Mouse (Mus musculus) MEL (cell line): ENCODE measurements around the gene Fam131c. TPM values are rescaled to one million over a fixed set of nuclear protein-coding genes. Genes with fewer than 3 reads are reported as not detected.

Experiments
- DNase-seq: peaks from one replicate; pipeline ENCODE4 v3.0.0; 2011; ENCODE audit warnings: low read depth, low spot score
- H3K27ac ChIP-seq: 2 replicates; pipeline ENCODE4 v1.5.1; 2012; ENCODE audit warnings: low read depth, mild to moderate bottlenecking, control low read depth, low read length, moderate library complexity; ENCODE audit not compliant: control insufficient read depth
- H3K27me3 ChIP-seq, 2 experiments: fragments of 150-350 bp in 1 of 2; sonication (generic) in 1 of 2; 2 replicates each; pipeline ENCODE4 v1.6.1; 2012; ENCODE audit warnings: low read length in 2 of 2, mild to moderate bottlenecking in 2 of 2, improper control_type of control experiment in 1 of 2, moderate library complexity in 1 of 2; ENCODE audit not compliant: insufficient read depth in 2 of 2, control insufficient read depth in 1 of 2
- H3K36me3 ChIP-seq, 2 experiments: 2 replicates each; pipeline ENCODE4 v1.6.1; 2012 to 2014; ENCODE audit warnings: low read length in 2 of 2, improper control_type of control experiment in 1 of 2, inconsistent platforms in 1 of 2, mild to moderate bottlenecking in 1 of 2; ENCODE audit not compliant: insufficient read depth in 2 of 2, control insufficient read depth in 1 of 2
- H3K4me1 ChIP-seq, 2 experiments: fragments of 150-350 bp in 1 of 2; sonication (generic) in 1 of 2; 2 replicates each; pipeline ENCODE4 v1.6.1; 2012; ENCODE audit warnings: low read length in 2 of 2, improper control_type of control experiment in 1 of 2, mild to moderate bottlenecking in 1 of 2; ENCODE audit not compliant: insufficient read depth in 2 of 2, control insufficient read depth in 1 of 2
- H3K4me3 ChIP-seq, 2 experiments: fragments of 150-350 bp in 1 of 2; sonication (generic) in 1 of 2; 2 replicates each; pipeline ENCODE4 v1.5.1; 2012; ENCODE audit warnings: low read depth in 2 of 2, low read length in 2 of 2, mild to moderate bottlenecking in 2 of 2, moderate library complexity in 2 of 2, control low read depth in 1 of 2, improper control_type of control experiment in 1 of 2; ENCODE audit not compliant: control insufficient read depth in 1 of 2, insufficient read depth in 1 of 2
- H3K79me2 ChIP-seq: 2 replicates; pipeline ENCODE4 v1.6.1; 2012; ENCODE audit warnings: mild to moderate bottlenecking, low read length, moderate library complexity; ENCODE audit not compliant: control insufficient read depth, poor library complexity, insufficient read depth
- H3K9ac ChIP-seq: 2 replicates; pipeline ENCODE4 v1.6.1; 2012; ENCODE audit warnings: low read depth, mild to moderate bottlenecking, control low read depth, low read length, moderate library complexity; ENCODE audit not compliant: control insufficient read depth, poor library complexity, severe bottlenecking
- H3K9me3 ChIP-seq: fragments of 150-350 bp; sonication (generic); replicated peaks from 2 replicates; pipeline ENCODE4 v1.6.1; 2012; ENCODE audit warnings: mild to moderate bottlenecking, low read length, improper control_type of control experiment, moderate library complexity; ENCODE audit not compliant: insufficient read depth
- CHD2 ChIP-seq: IDR thresholded peaks from 2 replicates; pipeline ENCODE4 v1.6.1; 2011; ENCODE audit warnings: low read length, improper control_type of control experiment
- ELF1 ChIP-seq: IDR thresholded peaks from 2 replicates; pipeline ENCODE4 v1.6.1; 2014; ENCODE audit warnings: low read depth, mild to moderate bottlenecking, inconsistent platforms, low read length, improper control_type of control experiment, moderate library complexity
- EP300 ChIP-seq, 2 experiments: IDR thresholded peaks; 2 replicates each; pipeline ENCODE4 v1.6.1; 2011; ENCODE audit warnings: improper control_type of control experiment in 2 of 2, low read length in 2 of 2, low read depth in 1 of 2, mild to moderate bottlenecking in 1 of 2
- ETS1 ChIP-seq: IDR thresholded peaks from 2 replicates; pipeline ENCODE4 v1.6.1; 2012; ENCODE audit warnings: low read depth, mild to moderate bottlenecking, inconsistent platforms, low read length, improper control_type of control experiment, moderate library complexity
- GABPA ChIP-seq: IDR thresholded peaks from 2 replicates; pipeline ENCODE4 v1.6.1; 2012; ENCODE audit warnings: low read depth, mild to moderate bottlenecking, inconsistent platforms, low read length, improper control_type of control experiment, moderate library complexity
- HCFC1 ChIP-seq: IDR thresholded peaks from 2 replicates; pipeline ENCODE4 v1.6.1; 2012; ENCODE audit warnings: low read depth, mild to moderate bottlenecking, inconsistent platforms, low read length, improper control_type of control experiment, moderate library complexity
- JUND ChIP-seq: IDR thresholded peaks from 2 replicates; pipeline ENCODE4 v1.6.1; 2011; ENCODE audit warnings: low read depth, mild to moderate bottlenecking, improper control_type of control experiment, low read length
- KAT2A ChIP-seq: conservative IDR thresholded peaks from 2 replicates; pipeline ENCODE4 v1.6.1; 2012; ENCODE audit warnings: low read depth, low read length, improper control_type of control experiment, inconsistent platforms
- MAFK ChIP-seq: IDR thresholded peaks from 2 replicates; pipeline ENCODE4 v1.6.1; 2011; ENCODE audit warnings: low read depth, mild to moderate bottlenecking, low read length, improper control_type of control experiment, borderline replicate concordance
- MAZ ChIP-seq: IDR thresholded peaks from 2 replicates; pipeline ENCODE4 v1.6.1; 2012; ENCODE audit warnings: low read depth, mild to moderate bottlenecking, inconsistent platforms, low read length, improper control_type of control experiment
- MEF2A ChIP-seq: IDR thresholded peaks from 2 replicates; pipeline ENCODE4 v1.6.1; 2014; ENCODE audit warnings: low read depth, mild to moderate bottlenecking, inconsistent platforms, low read length, improper control_type of control experiment; ENCODE audit not compliant: poor library complexity, insufficient replicate concordance, severe bottlenecking; ENCODE audit errors: extremely low read depth
- MYB ChIP-seq: IDR thresholded peaks from 2 replicates; pipeline ENCODE4 v1.6.1; 2011; ENCODE audit warnings: mild to moderate bottlenecking, low read depth, low read length, improper control_type of control experiment
- MYC ChIP-seq: IDR thresholded peaks from 2 replicates; pipeline ENCODE4 v1.6.1; 2011; ENCODE audit warnings: low read depth, mild to moderate bottlenecking, low read length, improper control_type of control experiment, moderate library complexity
- NRF1 ChIP-seq: IDR thresholded peaks from 2 replicates; pipeline ENCODE4 v1.6.1; 2014; ENCODE audit warnings: low read depth, mild to moderate bottlenecking, inconsistent platforms, low read length, improper control_type of control experiment, moderate library complexity; ENCODE audit not compliant: poor library complexity, insufficient read depth, severe bottlenecking
- POLR2A ChIP-seq, 2 experiments: IDR thresholded peaks; 2 replicates each; pipeline ENCODE4 v1.6.1; 2011 to 2012; ENCODE audit warnings: low read length in 2 of 2, mild to moderate bottlenecking in 2 of 2, control low read depth in 1 of 2, improper control_type of control experiment in 1 of 2, low read depth in 1 of 2, moderate library complexity in 1 of 2; ENCODE audit not compliant: control insufficient read depth in 1 of 2, insufficient read depth in 1 of 2, poor library complexity in 1 of 2
- RCOR1 ChIP-seq: IDR thresholded peaks from 2 replicates; pipeline ENCODE4 v1.6.1; 2012; ENCODE audit warnings: low read depth, mild to moderate bottlenecking, inconsistent platforms, low read length, improper control_type of control experiment
- SIN3A ChIP-seq: IDR thresholded peaks from 2 replicates; pipeline ENCODE4 v1.6.1; 2012; ENCODE audit warnings: low read length, improper control_type of control experiment, inconsistent platforms
- SMC3 ChIP-seq: IDR thresholded peaks from 2 replicates; pipeline ENCODE4 v1.6.1; 2011; ENCODE audit warnings: low read depth, low read length, improper control_type of control experiment
- TBP ChIP-seq: IDR thresholded peaks from 2 replicates; pipeline ENCODE4 v1.8.0; 2011; ENCODE audit warnings: low read depth, low read length, improper control_type of control experiment
- TCF12 ChIP-seq: IDR thresholded peaks from 2 replicates; pipeline ENCODE4 v1.6.1; 2014; ENCODE audit warnings: low read depth, mild to moderate bottlenecking, inconsistent platforms, low read length, improper control_type of control experiment, moderate library complexity
- USF1 ChIP-seq: IDR thresholded peaks from 2 replicates; pipeline ENCODE4 v1.6.1; 2014; ENCODE audit warnings: low read depth, mild to moderate bottlenecking, inconsistent platforms, low read length, improper control_type of control experiment, moderate library complexity
- ZC3H11A ChIP-seq: IDR thresholded peaks from 2 replicates; pipeline ENCODE4 v1.6.1; 2012; ENCODE audit warnings: low read depth, mild to moderate bottlenecking, inconsistent platforms, low read length, improper control_type of control experiment
- ZNF384 ChIP-seq: IDR thresholded peaks from 2 replicates; pipeline ENCODE4 v1.6.1; 2012; ENCODE audit warnings: low read depth, mild to moderate bottlenecking, inconsistent platforms, low read length, improper control_type of control experiment
- polyA plus RNA-seq, 2 experiments: library from polyadenylated mRNA; stranded (reverse) in 1 of 2; unstranded in 1 of 2; fragments of >175 nt in 1 of 2; fragments of >200 nt in 1 of 2; gene quantifications; 2 replicates each; pipeline versions ENCODE4 v1.2.1 to v1.2.4; 2012; ENCODE audit warnings: low replicate concordance in 2 of 2, low read depth in 1 of 2; ENCODE audit not compliant: insufficient read length in 2 of 2, insufficient read depth in 1 of 2, missing spikeins in 1 of 2
- total RNA-seq: library from RNA; depleted of rRNA; stranded (reverse); fragments of 300-350 nt; gene quantifications from 2 replicates; pipeline ENCODE4 v1.2.3, GENCODE M21; 2012

Fam131c gene
- total and polyA plus RNA-seq, 3 experiments, result not detected

DNA sequence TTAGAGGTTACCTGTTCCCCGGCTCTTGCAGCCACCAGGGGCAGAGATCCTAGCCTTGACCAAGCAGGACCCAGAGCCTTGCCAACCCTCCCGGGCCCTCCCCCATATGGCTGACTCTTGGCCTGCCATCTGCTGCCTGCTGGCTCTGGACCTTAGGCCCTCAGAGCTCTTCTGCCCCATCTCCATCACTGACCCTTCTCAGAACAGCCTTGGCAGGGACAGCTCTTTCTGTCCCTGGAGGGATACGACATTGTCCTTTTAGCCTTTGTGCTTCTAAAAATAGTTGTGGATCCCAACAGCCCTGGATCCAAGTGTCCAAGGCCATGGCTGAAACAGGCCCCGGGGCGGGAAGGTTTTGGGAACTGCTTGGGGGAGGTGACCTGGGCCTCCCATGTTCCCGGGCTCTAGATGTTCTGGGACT is 43.2 kb upstream of the Fam131c start:
- no peak for DNase-seq
- no peaks in the 10 kb centered on the region for H3K79me2 ChIP-seq
- H3K27ac ChIP-seq, result no peak overlapping the region
- H3K4me3 ChIP-seq, result no peak overlapping the region
- no peaks in the 10 kb centered on the region for H3K4me1 ChIP-seq
- no peaks in the 10 kb centered on the region for H3K36me3 ChIP-seq
- TF ChIP-seq MEF2A, result no peak
- TF ChIP-seq GABPA, result no peak
- no peak for TF ChIP-seq ZNF384
- TF ChIP-seq KAT2A, result no peak
- no peak for TF ChIP-seq ZC3H11A
- TF ChIP-seq ETS1, result no peak
- TF ChIP-seq SIN3A, result no peak
- no peak for TF ChIP-seq MAFK
- no peak overlapping the region for H3K9ac ChIP-seq
- no peaks in the 10 kb centered on the region for H3K27me3 ChIP-seq
- no peaks in the 10 kb centered on the region for H3K9me3 ChIP-seq

DNA sequence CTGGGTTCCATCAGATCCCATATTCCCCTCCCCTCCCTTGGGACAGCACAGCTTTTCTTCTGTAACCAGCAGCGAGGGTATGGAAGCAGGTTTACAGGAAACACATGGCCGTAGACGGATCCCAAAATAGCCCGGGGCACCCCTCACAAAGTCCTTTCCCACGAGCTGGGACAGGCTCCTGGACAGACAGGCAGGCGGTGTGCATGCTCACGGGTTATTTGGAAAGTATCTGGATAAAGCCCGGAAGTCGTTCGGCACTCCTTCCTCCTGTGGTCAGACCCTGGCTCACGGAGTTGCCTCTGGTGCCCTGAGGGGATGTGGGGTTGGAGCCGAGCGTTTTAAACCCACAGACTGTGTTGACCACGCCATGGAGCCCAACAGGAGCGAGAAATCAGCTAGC is 42.4 kb upstream of the Fam131c start:
- no peaks in the 10 kb centered on the region for H3K36me3 ChIP-seq
- H3K79me2 ChIP-seq, result no peaks in the 10 kb centered on the region
- DNase-seq, result no peak
- H3K27me3 ChIP-seq, result no peaks in the 10 kb centered on the region
- H3K9me3 ChIP-seq, result no peaks in the 10 kb centered on the region
- H3K27ac ChIP-seq, result no peak overlapping the region
- H3K4me1 ChIP-seq, result no peaks in the 10 kb centered on the region
- H3K9ac ChIP-seq, result no peak overlapping the region
- TF ChIP-seq MAFK, result no peak
- no peak for TF ChIP-seq SIN3A
- TF ChIP-seq TBP, result no peak
- TF ChIP-seq RCOR1, result no peak
- no peak for TF ChIP-seq NRF1
- no peak for TF ChIP-seq ETS1
- no peak for TF ChIP-seq MYB
- TF ChIP-seq ELF1, result no peak
- TF ChIP-seq POLR2A (IDR thresholded peaks at IDR 0.05; ENCODE audit: control insufficient read depth in 1 of 2, insufficient read depth in 1 of 2, low read depth in 1 of 2, low read length in 2 of 2, poor library complexity in 1 of 2), result no peak
- TF ChIP-seq CHD2, result no peak
- no peak overlapping the region for H3K4me3 ChIP-seq

DNA sequence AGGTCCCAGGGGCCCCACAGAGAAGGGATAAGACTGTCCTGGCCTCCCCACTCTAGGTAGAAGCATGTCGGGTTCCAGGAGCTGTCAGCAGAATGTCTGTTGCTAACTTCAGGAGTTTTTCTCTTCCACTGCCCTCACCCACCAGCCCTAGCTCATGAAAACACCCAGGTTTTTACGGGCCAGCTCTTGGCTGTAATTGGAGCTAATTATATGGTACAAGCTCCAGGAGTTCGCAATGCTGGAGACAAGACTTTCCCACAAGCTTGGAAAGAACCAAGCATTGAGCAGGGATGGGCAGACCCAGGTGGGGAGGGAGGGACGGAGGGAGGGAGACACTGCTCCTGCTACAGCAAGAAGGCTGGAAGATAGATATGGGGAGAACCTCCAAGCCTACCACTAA is 40.9 kb upstream of the Fam131c start:
- TF ChIP-seq RCOR1, result no peak
- TF ChIP-seq MAZ, result no peak
- TF ChIP-seq SMC3, result no peak
- TF ChIP-seq MYB, result no peak
- TF ChIP-seq JUND, result no peak
- TF ChIP-seq TCF12, result no peak
- TF ChIP-seq NRF1, result no peak
- no peak for TF ChIP-seq EP300 (IDR thresholded peaks at IDR 0.05; ENCODE audit: low read depth in 1 of 2, low read length in 2 of 2)
- no peak for TF ChIP-seq MEF2A
- no peak for TF ChIP-seq HCFC1
- TF ChIP-seq USF1, result no peak
- TF ChIP-seq ZNF384, result no peak
- no peak for TF ChIP-seq MYC
- TF ChIP-seq ZC3H11A, result no peak
- TF ChIP-seq, all 39 proteins: peak for 0
- no peaks in the 10 kb centered on the region for H3K36me3 ChIP-seq
- H3K4me1 ChIP-seq, result no peaks in the 10 kb centered on the region
- no peaks in the 10 kb centered on the region for H3K9me3 ChIP-seq
- no peak for DNase-seq
- H3K27me3 ChIP-seq, result no peaks in the 10 kb centered on the region
- H3K4me3 ChIP-seq, result no peak overlapping the region
- H3K27ac ChIP-seq, result no peak overlapping the region
- H3K9ac ChIP-seq, result no peak overlapping the region
- H3K79me2 ChIP-seq, result no peaks in the 10 kb centered on the region
